Mouse (Mus musculus) bone marrow macrophage, adult 2 months (primary cell): ENCODE measurements at regions not wholly inside any gene's neighbourhood (a gene's known extent, or its start where the extent isn't known, plus 50 kb on each side); places are given as distances from the start of the nearest gene placed in this dataset.

Experiments
- H3K27ac ChIP-seq: 2 replicates; pipeline ENCODE4 v1.5.1; 2012; ENCODE audit warnings: low read depth, low read length; ENCODE audit not compliant: insufficient read depth
- H3K4me1 ChIP-seq: 2 replicates; pipeline ENCODE4 v1.6.1; 2012; ENCODE audit warnings: low read length; ENCODE audit not compliant: control insufficient read depth, insufficient read depth
- H3K4me3 ChIP-seq: 2 replicates; pipeline ENCODE4 v1.5.1; 2012; ENCODE audit warnings: mild to moderate bottlenecking, low read length, moderate library complexity; ENCODE audit not compliant: insufficient read depth
- CTCF ChIP-seq: IDR thresholded peaks from 2 replicates; pipeline ENCODE4 v1.5.1; 2012; ENCODE audit warnings: low read depth, mild to moderate bottlenecking, low read length, moderate library complexity
- POLR2A ChIP-seq: IDR thresholded peaks from 2 replicates; pipeline ENCODE4 v1.6.1; 2012; ENCODE audit warnings: mild to moderate bottlenecking, low read depth, low read length, borderline replicate concordance

GRCm38 (mm10) chr8:127775160-127775559, 583.2 kb upstream of the Nrp1 start:
- TF ChIP-seq CTCF (no peak), POLR2A (no peak)
- Histone ChIP-seq H3K27ac (no peak overlapping the region), H3K4me1 (peaks cover 18% of the 10 kb centered on the region), H3K4me3 (no peak overlapping the region)

- H3K4me3 ChIP-seq, result no peak overlapping the region
- H3K27ac ChIP-seq, result peak overlapping the region; percentile 55
- peaks cover 19% of the 10 kb centered on the region for H3K4me1 ChIP-seq
- TF ChIP-seq CTCF, result no peak
Observed at GRCm38 (mm10) chr8:127775747-127776146, 582.7 kb upstream of the Nrp1 start.

- Histone ChIP-seq H3K27ac (no peak overlapping the region), H3K4me3 (no peak overlapping the region), H3K4me1 (peaks cover 29% of the 10 kb centered on the region)
- no peak for TF ChIP-seq POLR2A
- TF ChIP-seq CTCF, result no peak
Observed at GRCm38 (mm10) chr8:127778352-127779020, 579.9 kb upstream of the Nrp1 start.

- TF ChIP-seq CTCF, result no peak
- Histone ChIP-seq H3K27ac (no peak overlapping the region), H3K4me1 (peaks cover 29% of the 10 kb centered on the region), H3K4me3 (no peak overlapping the region)
Observed at GRCm38 (mm10) chr8:127779021-127779689, 579.2 kb upstream of the Nrp1 start.

DNA sequence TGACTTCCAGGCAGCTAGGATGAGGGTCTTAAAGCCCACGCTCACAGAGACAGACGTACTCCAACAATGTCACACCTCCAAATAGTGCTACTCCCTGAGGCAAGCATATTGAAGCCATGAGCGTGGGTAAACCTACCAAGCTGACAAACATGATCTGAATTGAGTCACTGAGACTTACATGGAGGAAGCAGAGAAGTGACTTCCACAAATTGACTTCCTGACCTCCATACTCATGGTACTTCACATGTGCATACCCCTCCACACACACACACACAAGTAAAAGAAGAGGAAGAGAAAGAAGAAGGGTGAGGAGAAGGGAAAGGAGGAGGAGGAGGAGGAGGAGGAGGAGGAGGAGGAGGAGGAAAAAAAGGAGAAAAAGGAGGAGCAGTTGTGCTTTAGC, 577.8 kb upstream of the Nrp1 start:
- Histone ChIP-seq H3K27ac (peak overlapping the region; percentile 34), H3K4me1 (peaks cover 31% of the 10 kb centered on the region), H3K4me3 (no peak overlapping the region)
- TF ChIP-seq CTCF (no peak), POLR2A (no peak)

DNA sequence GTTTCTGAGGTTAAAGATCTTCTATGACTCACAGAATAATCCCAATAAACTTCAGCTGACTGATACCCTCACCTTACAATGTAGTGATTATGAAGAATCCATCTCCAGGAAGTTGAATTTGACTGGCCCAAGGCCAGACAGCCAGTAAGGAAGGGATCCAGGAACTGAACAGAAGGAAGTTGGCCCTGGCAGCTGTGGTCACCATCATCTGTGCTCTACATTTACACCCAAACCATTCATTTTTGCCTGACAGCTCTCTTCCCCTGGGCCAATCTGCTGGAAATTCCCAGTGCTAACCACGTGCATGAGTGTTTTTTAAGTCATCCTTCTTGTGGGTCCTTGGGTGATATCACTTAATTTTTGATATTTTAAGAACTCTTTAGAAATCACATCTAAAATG, 577.4 kb upstream of the Nrp1 start:
- no peak overlapping the region for H3K4me3 ChIP-seq
- TF ChIP-seq CTCF (no peak), POLR2A (no peak)
- peak overlapping the region; percentile 34 for H3K27ac ChIP-seq
- peaks cover 27% of the 10 kb centered on the region for H3K4me1 ChIP-seq

DNA sequence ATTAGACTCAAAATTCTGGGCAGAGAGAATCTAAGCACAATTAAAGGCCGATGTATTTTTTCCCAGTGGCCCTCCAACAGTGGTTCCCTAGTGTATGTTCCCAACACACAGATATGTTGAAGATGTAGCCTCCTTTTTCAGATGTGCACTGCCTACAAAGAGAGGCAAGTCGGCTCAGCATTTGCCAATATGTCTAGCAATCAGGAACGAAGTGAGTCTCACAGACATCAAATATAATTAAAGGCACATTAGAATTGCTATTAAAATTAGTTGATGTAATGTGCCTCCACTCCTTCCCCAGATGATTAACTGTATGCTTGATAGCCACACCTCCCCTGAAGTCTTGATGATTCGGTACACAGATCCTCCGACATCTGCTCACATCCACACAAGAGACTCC, 565.8 kb upstream of the Nrp1 start:
- Histone ChIP-seq H3K4me1 (peaks cover 8% of the 10 kb centered on the region), H3K4me3 (no peak overlapping the region), H3K27ac (no peak overlapping the region)
- no peak for TF ChIP-seq CTCF
- TF ChIP-seq POLR2A, result no peak

- no peak overlapping the region for H3K4me3 ChIP-seq
- peaks cover 4% of the 10 kb centered on the region for H3K4me1 ChIP-seq
- no peak overlapping the region for H3K27ac ChIP-seq
- TF ChIP-seq POLR2A (no peak), CTCF (no peak)
Observed at GRCm38 (mm10) chr8:127799849-127800471, 558.4 kb upstream of the Nrp1 start.

DNA sequence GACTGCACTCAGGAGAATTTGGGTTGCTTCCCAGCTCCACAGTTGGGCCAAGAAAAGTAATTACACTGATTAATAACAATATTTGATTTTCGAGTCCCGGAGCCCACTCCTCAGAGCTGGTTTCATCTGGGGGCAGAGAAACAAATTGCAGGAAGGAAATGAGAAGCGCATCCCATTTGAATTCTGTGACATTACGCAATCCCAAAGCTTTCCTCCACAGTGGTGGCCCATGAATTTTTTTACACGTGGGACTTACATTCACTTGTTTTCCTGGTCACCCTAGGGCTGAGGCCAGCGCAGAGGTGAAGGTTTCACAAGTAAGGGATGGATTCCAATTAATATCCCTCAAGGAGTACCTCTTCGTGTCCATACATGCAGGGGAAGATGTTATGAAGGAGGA, 556.3 kb upstream of the Nrp1 start:
- H3K4me3 ChIP-seq, result no peak overlapping the region
- H3K27ac ChIP-seq, result no peak overlapping the region
- H3K4me1 ChIP-seq, result peaks cover 4% of the 10 kb centered on the region
- TF ChIP-seq CTCF (no peak), POLR2A (no peak)

DNA sequence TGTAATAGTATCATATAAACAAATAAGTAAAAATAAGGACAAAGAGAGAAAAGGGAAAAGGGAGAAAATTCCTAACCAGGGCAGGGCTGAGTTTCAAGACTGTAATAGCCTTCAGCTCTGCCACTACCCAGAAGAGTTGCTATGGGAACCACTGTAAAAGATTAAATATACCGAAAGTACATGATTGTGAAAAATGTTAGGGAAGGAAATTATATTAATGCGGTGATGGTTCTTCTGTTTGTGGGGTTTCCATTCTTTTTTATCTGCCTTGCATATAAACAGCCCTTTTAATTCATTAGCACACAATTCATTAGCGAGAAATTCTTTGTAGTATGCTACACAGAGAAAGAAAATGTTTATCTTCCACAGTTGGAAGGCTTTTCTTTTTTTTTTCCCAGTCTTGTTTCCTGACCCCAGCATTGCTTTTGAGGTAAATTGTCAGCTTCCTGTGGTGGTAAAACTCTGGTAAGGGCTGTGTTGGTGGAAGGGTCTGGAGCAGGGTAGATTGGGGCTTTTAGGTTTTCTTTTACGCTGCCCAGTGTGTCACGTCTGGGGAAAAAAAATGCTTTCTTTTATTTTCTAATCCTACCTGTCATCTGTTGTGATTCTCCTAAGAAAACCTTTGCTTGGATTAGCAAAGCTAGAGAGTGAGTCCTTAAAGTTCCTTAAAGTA, 555.6 kb upstream of the Nrp1 start:
- H3K4me1 ChIP-seq, result peaks cover 4% of the 10 kb centered on the region
- H3K4me3 ChIP-seq, result no peak overlapping the region
- no peak overlapping the region for H3K27ac ChIP-seq
- TF ChIP-seq POLR2A (no peak), CTCF (no peak)
